In the genomic region with DNA sequence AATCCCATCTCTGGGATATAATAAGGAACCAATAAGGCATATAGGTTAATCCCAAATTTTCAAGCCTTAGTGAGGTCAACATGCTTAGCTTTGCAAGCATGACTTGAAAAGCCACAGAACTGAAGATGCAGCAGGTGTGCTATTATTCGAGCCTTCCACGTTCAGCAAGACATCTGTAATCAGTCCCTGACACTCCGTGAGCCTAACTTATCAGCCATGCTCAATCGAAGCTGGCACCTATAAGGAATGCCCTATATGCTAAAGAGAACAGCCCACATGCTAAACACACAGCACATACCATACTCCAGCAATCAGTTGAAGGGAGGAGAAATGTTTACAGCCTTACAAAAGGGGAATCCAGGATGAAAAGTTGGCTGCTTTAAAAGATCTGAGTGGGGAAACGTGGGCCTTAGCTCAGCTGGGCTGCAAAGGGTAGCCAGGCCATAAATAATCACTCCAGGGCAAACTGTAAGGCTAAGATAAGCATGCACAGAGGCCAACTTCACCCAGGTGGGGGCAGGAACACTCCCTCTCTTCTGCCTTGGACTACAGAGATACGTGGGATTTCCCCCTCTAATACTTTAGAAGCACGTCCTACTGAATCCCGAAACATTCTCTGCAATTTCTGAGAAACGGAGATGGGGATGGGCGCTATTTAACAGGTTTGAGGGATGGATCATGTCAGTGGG, we compare ENCODE assay signal across 19 mouse cellular contexts.
DNase-seq lines count a peak whose midpoint lies in the region; ATAC-seq lines count a peak whose summit lies in the region.
"Had no signal": no experiment of that assay in that cellular context is flagged by ENCODE, and none has a peak within 500 bp of the region (broad histone marks: within the 10 kb centered on the region; RNA-seq: fewer than 3 reads in every experiment).

No protein-coding gene starts in this region.

- ATAC-seq in heart, embryonic 16.5 days (replicated peaks; ENCODE audit: extremely low read depth, insufficient read depth, low FRiP score): 0 out of 2 replicates have a peak, but pooled peaks have one; percentile 37
- peak; percentile 71 for ATAC-seq in common myeloid progenitor, adult 5-6 weeks (replicated peaks; ENCODE audit: low read depth, poor library complexity, severe bottlenecking)
- ATAC-seq in liver, embryonic 13.5 days (ENCODE audit: low read depth): peak; percentile 96
- peak; percentile 76 for ATAC-seq in stomach, embryonic 15.5 days (ENCODE audit: insufficient read depth, low FRiP score, low read depth)
- ATAC-seq in midbrain, embryonic 16.5 days: no peak
- ATAC-seq: forebrain, embryonic 14.5 days; hindbrain, postnatal 0 days had no signal

- WGBS in heart, embryonic 16.5 days: 48% methylated on average over 10 of the region's 10 CpGs
- 52% methylated on average over 10 of the region's 10 CpGs for WGBS in heart, embryonic 10.5 days
- 25% methylated on average over 10 of the region's 10 CpGs for WGBS in liver, embryonic 13.5 days (ENCODE audit: insufficient replicate concordance)
- WGBS in stomach, embryonic 15.5 days: 53% methylated on average over 10 of the region's 10 CpGs
- WGBS in hindbrain, embryonic 10.5 days: 87% methylated on average over 10 of the region's 10 CpGs
- WGBS in midbrain, embryonic 16.5 days: 79% methylated on average over 10 of the region's 10 CpGs

- peaks cover 13% of the 10 kb centered on the region for H3K4me1 ChIP-seq in heart, embryonic 16.5 days (ENCODE audit: control insufficient read depth, insufficient read depth, low read length)
- H3K4me1 ChIP-seq in heart, embryonic 10.5 days: peaks cover 31% of the 10 kb centered on the region
- peaks cover 30% of the 10 kb centered on the region for H3K4me1 ChIP-seq in liver, embryonic 13.5 days (replicated peaks)
- peaks cover 27% of the 10 kb centered on the region for H3K4me1 ChIP-seq in stomach, embryonic 15.5 days
- peaks cover 14% of the 10 kb centered on the region for H3K4me1 ChIP-seq in hindbrain, embryonic 10.5 days (replicated peaks)
- H3K4me1 ChIP-seq in midbrain, embryonic 16.5 days (ENCODE audit: control insufficient read depth, insufficient read depth, low read length): peaks cover 5% of the 10 kb centered on the region; the same call in 1 of the 2 replicates

- H3K4me3 ChIP-seq in heart, embryonic 16.5 days (ENCODE audit: low read length): no peak overlapping the region
- H3K4me3 ChIP-seq in heart, embryonic 10.5 days: no peak overlapping the region
- no peak overlapping the region for H3K4me3 ChIP-seq in liver, embryonic 13.5 days (replicated peaks)
- H3K4me3 ChIP-seq in stomach, embryonic 15.5 days (replicated peaks): no peak overlapping the region
- H3K4me3 ChIP-seq in hindbrain, embryonic 10.5 days: no peak overlapping the region
- H3K4me3 ChIP-seq in midbrain, embryonic 16.5 days (ENCODE audit: low read depth, low read length): no peak overlapping the region

- no peak overlapping the region for H3K4me2 ChIP-seq in heart, embryonic 16.5 days (ENCODE audit: low read depth, low read length)
- peak overlapping the region; percentile 39 for H3K4me2 ChIP-seq in liver, embryonic 13.5 days
- H3K4me2 ChIP-seq in stomach, embryonic 15.5 days: no peak overlapping the region
- no peak overlapping the region for H3K4me2 ChIP-seq in midbrain, embryonic 16.5 days (ENCODE audit: low read length)

- no peaks in the 10 kb centered on the region for H3K27me3 ChIP-seq in heart, embryonic 16.5 days (ENCODE audit: control insufficient read depth, insufficient read depth, low read length)
- H3K27me3 ChIP-seq in heart, embryonic 10.5 days (ENCODE audit: insufficient read depth, poor library complexity, severe bottlenecking): no peaks in the 10 kb centered on the region
- 0 out of 2 replicates have a peak, but pooled peaks cover 10% of the 10 kb centered on the region for H3K27me3 ChIP-seq in liver, embryonic 13.5 days
- H3K27me3 ChIP-seq in stomach, embryonic 15.5 days (replicated peaks): no peaks in the 10 kb centered on the region
- H3K27me3 ChIP-seq in hindbrain, embryonic 10.5 days (ENCODE audit: insufficient read depth, poor library complexity, severe bottlenecking): no peaks in the 10 kb centered on the region
- no peaks in the 10 kb centered on the region for H3K27me3 ChIP-seq in midbrain, embryonic 16.5 days (ENCODE audit: control insufficient read depth, insufficient read depth, low read depth, low read length)

- no peak for DNase-seq in heart, embryonic 10.5 days (ENCODE audit: low spot score)
- DNase-seq in liver, embryonic 13.5 days: peak; percentile 44
- DNase-seq in hindbrain, embryonic 10.5 days (ENCODE audit: low spot score): no peak
- no peak for DNase-seq in retina, postnatal 1 day
- DNase-seq: B cell, adult 2 months; cerebellum, adult 11-12 months; cerebellum, postnatal 25 days; gastrocnemius, postnatal 36 days; kidney, adult 9 months; kidney, postnatal 25 days; left cerebral cortex, postnatal 4 days; lung, postnatal 14 days; thymus, postnatal 36 days had no signal

- no peak overlapping the region for H3K27ac ChIP-seq in heart, embryonic 16.5 days (ENCODE audit: low read length)
- H3K27ac ChIP-seq in heart, embryonic 10.5 days: no peak overlapping the region
- H3K27ac ChIP-seq in liver, embryonic 13.5 days: no peak overlapping the region; the same call in 1 of the 2 replicates
- H3K27ac ChIP-seq in stomach, embryonic 15.5 days: no peak overlapping the region
- no peak overlapping the region for H3K27ac ChIP-seq in hindbrain, embryonic 10.5 days
- H3K27ac ChIP-seq in midbrain, embryonic 16.5 days (ENCODE audit: low read length): no peak overlapping the region
- H3K27ac ChIP-seq: hindbrain, postnatal 0 days had no signal

- H3K36me3 ChIP-seq in heart, embryonic 16.5 days (ENCODE audit: control insufficient read depth, insufficient read depth): no peaks in the 10 kb centered on the region
- peaks cover 6% of the 10 kb centered on the region; the same call in 1 of the 2 replicates for H3K36me3 ChIP-seq in heart, embryonic 10.5 days
- no peaks in the 10 kb centered on the region for H3K36me3 ChIP-seq in liver, embryonic 13.5 days
- no peaks in the 10 kb centered on the region for H3K36me3 ChIP-seq in stomach, embryonic 15.5 days
- H3K36me3 ChIP-seq in hindbrain, embryonic 10.5 days: no peaks in the 10 kb centered on the region
- H3K36me3 ChIP-seq in midbrain, embryonic 16.5 days (ENCODE audit: control insufficient read depth, insufficient read depth, low read length): no peaks in the 10 kb centered on the region

- no peak overlapping the region for H3K9ac ChIP-seq in heart, embryonic 16.5 days (ENCODE audit: low read length)
- H3K9ac ChIP-seq in liver, embryonic 13.5 days: no peak overlapping the region
- no peak overlapping the region for H3K9ac ChIP-seq in stomach, embryonic 15.5 days
- H3K9ac ChIP-seq in midbrain, embryonic 16.5 days (ENCODE audit: low read depth, low read length): no peak overlapping the region

- no peaks in the 10 kb centered on the region for H3K9me3 ChIP-seq in heart, embryonic 16.5 days (replicated peaks; ENCODE audit: control insufficient read depth, low read length)
- no peaks in the 10 kb centered on the region for H3K9me3 ChIP-seq in heart, embryonic 10.5 days
- no peaks in the 10 kb centered on the region for H3K9me3 ChIP-seq in liver, embryonic 13.5 days (replicated peaks)
- no peaks in the 10 kb centered on the region for H3K9me3 ChIP-seq in stomach, embryonic 15.5 days
- H3K9me3 ChIP-seq in hindbrain, embryonic 10.5 days: no peaks in the 10 kb centered on the region
- no peaks in the 10 kb centered on the region for H3K9me3 ChIP-seq in midbrain, embryonic 16.5 days (replicated peaks; ENCODE audit: control insufficient read depth, low read length, poor library complexity, severe bottlenecking)
